ENCODE assay signal across 16 mouse cellular contexts in the genomic region with DNA sequence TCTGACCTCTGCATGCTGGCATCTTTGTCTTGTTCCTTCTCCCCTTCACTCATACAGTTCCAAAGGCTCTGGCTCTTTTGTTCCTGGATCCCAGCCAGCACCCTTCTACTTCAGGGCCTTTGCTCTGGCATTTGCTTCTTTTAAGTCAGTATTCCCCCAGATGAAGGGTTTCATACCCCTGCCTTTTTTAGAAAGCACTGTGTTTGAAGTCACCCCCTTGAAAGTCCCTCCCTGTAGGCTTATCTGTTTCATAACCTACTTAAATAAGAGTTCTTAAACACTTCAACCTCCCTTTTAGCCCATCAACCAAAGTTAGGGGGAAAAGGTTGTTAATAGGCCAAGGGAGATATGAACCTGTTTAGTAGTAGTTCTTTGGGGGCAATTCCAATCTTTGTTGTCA.
"Had no signal": no experiment of that assay in that cellular context is flagged by ENCODE, and none has a peak within 500 bp of the region (broad histone marks: within the 10 kb centered on the region; RNA-seq: fewer than 3 reads in every experiment).

No protein-coding gene starts in this region.

- H3K4me1 ChIP-seq: liver, embryonic 13.5 days; liver, embryonic 15.5 days; megakaryocyte, embryonic 14.5 days; midbrain, embryonic 13.5 days; midbrain, embryonic 15.5 days; neural tube, embryonic 12.5 days; stomach, embryonic 15.5 days had no signal

- H3K36me3 ChIP-seq: liver, embryonic 13.5 days; liver, embryonic 15.5 days; midbrain, embryonic 13.5 days; midbrain, embryonic 15.5 days; neural tube, embryonic 12.5 days; stomach, embryonic 15.5 days had no signal

- H3K9me3 ChIP-seq: liver, embryonic 13.5 days; liver, embryonic 15.5 days; megakaryocyte, embryonic 14.5 days; midbrain, embryonic 13.5 days; midbrain, embryonic 15.5 days; neural tube, embryonic 12.5 days; stomach, embryonic 15.5 days had no signal

- H3K27ac ChIP-seq: liver, embryonic 13.5 days; liver, embryonic 15.5 days; macrophage; midbrain, embryonic 13.5 days; midbrain, embryonic 15.5 days; neural tube, embryonic 12.5 days; stomach, embryonic 15.5 days; stomach, postnatal 0 days had no signal

- ATAC-seq: liver, postnatal 0 days; midbrain, embryonic 13.5 days; midbrain, embryonic 15.5 days had no signal

- H3K4me2 ChIP-seq: liver, embryonic 11.5 days; liver, embryonic 13.5 days; liver, embryonic 15.5 days; midbrain, embryonic 11.5 days; midbrain, embryonic 13.5 days; midbrain, embryonic 15.5 days; neural tube, embryonic 12.5 days; stomach, embryonic 15.5 days had no signal

- H3K9ac ChIP-seq: liver, embryonic 13.5 days; liver, embryonic 15.5 days; liver, postnatal 0 days; midbrain, embryonic 13.5 days; midbrain, embryonic 15.5 days; neural tube, embryonic 12.5 days; stomach, embryonic 15.5 days had no signal

- DNase-seq: liver, embryonic 13.5 days; liver, postnatal 0 days; lung, adult 2 months; right cerebral cortex, postnatal 14 days; thymus, adult 2 months; thymus, postnatal 36 days had no signal

- H3K27me3 ChIP-seq: liver, embryonic 13.5 days; liver, embryonic 15.5 days; megakaryocyte, embryonic 14.5 days; midbrain, embryonic 13.5 days; midbrain, embryonic 15.5 days; neural tube, embryonic 12.5 days; stomach, embryonic 15.5 days had no signal

- H3K4me3 ChIP-seq: liver, embryonic 13.5 days; liver, embryonic 15.5 days; megakaryocyte, embryonic 14.5 days; midbrain, embryonic 13.5 days; midbrain, embryonic 15.5 days; neural tube, embryonic 12.5 days; stomach, embryonic 15.5 days had no signal
